Mouse (Mus musculus): ENCODE results near the gene Gm20388. TPM values are rescaled to one million over a fixed set of nuclear protein-coding genes. Genes with fewer than 3 reads are reported as not detected.

The Gm20388 gene
- total RNA-seq, 2 experiments from 2014 or later, result 5.8 TPM; not detected in 1

GRCm38 (mm10) chr8:121949941-121950748, 2039.5 kb downstream of the Gm20388 start:
- DNase-seq, result peak; percentile 99

GRCm38 (mm10) chr8:121950749-121951655, 2040.4 kb downstream of the Gm20388 start:
- peak; percentile 81 for DNase-seq

- peak; percentile 29 for DNase-seq
Measured at GRCm38 (mm10) chr8:121951656-121952009, 2041.0 kb downstream of the Gm20388 start.

- no peak for DNase-seq
Measured at GRCm38 (mm10) chr8:121952122-121952521, 2041.5 kb downstream of the Gm20388 start.

- DNase-seq, result no peak
Measured at GRCm38 (mm10) chr8:121952800-121953199, 2042.2 kb downstream of the Gm20388 start.

GRCm38 (mm10) chr8:121953821-121954545, 2043.3 kb downstream of the Gm20388 start:
- DNase-seq, result no peak

GRCm38 (mm10) chr8:121954981-121955555, 2044.4 kb downstream of the Gm20388 start:
- DNase-seq, result no peak

- DNase-seq, result no peak
Measured at GRCm38 (mm10) chr8:121955825-121956500, 2045.3 kb downstream of the Gm20388 start.

- no peak for DNase-seq
Measured at GRCm38 (mm10) chr8:121958395-121958794, 2047.8 kb downstream of the Gm20388 start.

GRCm38 (mm10) chr8:121962892-121963291, 2052.3 kb downstream of the Gm20388 start:
- no peak for DNase-seq

GRCm38 (mm10) chr8:121964716-121965512, 2054.3 kb downstream of the Gm20388 start:
- DNase-seq, result peak; percentile 47

- DNase-seq, result no peak
Measured at GRCm38 (mm10) chr8:121966110-121966509, 2055.5 kb downstream of the Gm20388 start.

- no peak for DNase-seq
Measured at GRCm38 (mm10) chr8:121966714-121967448, 2056.2 kb downstream of the Gm20388 start.

- no peak for DNase-seq
Measured at GRCm38 (mm10) chr8:121967977-121968376, 2057.3 kb downstream of the Gm20388 start.

GRCm38 (mm10) chr8:121968542-121968941, 2057.9 kb downstream of the Gm20388 start:
- no peak for DNase-seq

- no peak for DNase-seq
Measured at GRCm38 (mm10) chr8:121970225-121970624, 2059.6 kb downstream of the Gm20388 start.

- no peak for DNase-seq
Measured at GRCm38 (mm10) chr8:121971488-121972058, 2060.9 kb downstream of the Gm20388 start.

GRCm38 (mm10) chr8:121973906-121974305, 2063.3 kb downstream of the Gm20388 start:
- DNase-seq, result no peak

- peak; percentile 53 for DNase-seq
Measured at GRCm38 (mm10) chr8:121977819-121978590, 2067.4 kb downstream of the Gm20388 start.

Measured in heart, postnatal 4 days (tissue).